Comparison of ENCODE assay signal across 11 mouse cellular contexts in genomic region chr16:30627586-30628337, GRCm38 (mm10). TPM values are rescaled to one million over a fixed set of nuclear protein-coding genes. Genes with fewer than 3 reads are reported as not detected.
DNase-seq lines count a peak whose midpoint lies in the region; ATAC-seq and TF ChIP-seq lines count a peak whose summit lies in the region.
"Had no signal": no experiment of that assay in that cellular context is flagged by ENCODE, and none has a peak within 500 bp of the region (broad histone marks: within the 10 kb centered on the region; RNA-seq: fewer than 3 reads in every experiment).

No protein-coding gene starts in this region.

- WGBS in hindbrain, embryonic 13.5 days = 60% methylated on average over 11 of the region's 11 CpGs
- WGBS in hindbrain, embryonic 11.5 days = 67% methylated on average over 11 of the region's 11 CpGs
- 49% methylated on average over 11 of the region's 11 CpGs for WGBS in lung, postnatal 0 days
- 51% methylated on average over 11 of the region's 11 CpGs for WGBS in embryonic facial prominence, embryonic 15.5 days
- WGBS in forebrain, embryonic 12.5 days = 80% methylated on average over 11 of the region's 11 CpGs

- 0 out of 2 replicates have a peak overlapping the region, but pooled peaks have one; percentile 12 for H3K27ac ChIP-seq in hindbrain, embryonic 13.5 days
- no peak overlapping the region for H3K27ac ChIP-seq in hindbrain, embryonic 11.5 days (ENCODE audit: low read depth, low read length)
- H3K27ac ChIP-seq in lung, postnatal 0 days (ENCODE audit: low read length) = no peak overlapping the region
- no peak overlapping the region for H3K27ac ChIP-seq in embryonic facial prominence, embryonic 15.5 days (replicated peaks)
- H3K27ac ChIP-seq in forebrain, embryonic 12.5 days = no peak overlapping the region
- H3K27ac ChIP-seq: limb, embryonic 12.5 days had no signal

- peaks cover 4% of the 10 kb centered on the region for H3K4me1 ChIP-seq in hindbrain, embryonic 13.5 days (replicated peaks)
- H3K4me1 ChIP-seq in hindbrain, embryonic 11.5 days (replicated peaks; ENCODE audit: control insufficient read depth, insufficient read depth, low read length) = no peaks in the 10 kb centered on the region
- H3K4me1 ChIP-seq in lung, postnatal 0 days (ENCODE audit: insufficient read depth, low read depth, low read length) = no peaks in the 10 kb centered on the region
- peaks cover 7% of the 10 kb centered on the region; the same call in 1 of the 2 replicates for H3K4me1 ChIP-seq in embryonic facial prominence, embryonic 15.5 days
- no peaks in the 10 kb centered on the region for H3K4me1 ChIP-seq in forebrain, embryonic 12.5 days
- H3K4me1 ChIP-seq: limb, embryonic 12.5 days had no signal

- no peak for ATAC-seq in hindbrain, embryonic 13.5 days (ENCODE audit: low FRiP score)
- ATAC-seq in hindbrain, embryonic 11.5 days (ENCODE audit: low FRiP score) = no peak
- ATAC-seq in lung, postnatal 0 days = peak; percentile 68
- ATAC-seq in embryonic facial prominence, embryonic 15.5 days (ENCODE audit: insufficient number of reproducible peaks, low FRiP score, low TSS enrichment, low read depth) = peak; percentile 79
- ATAC-seq in forebrain, embryonic 12.5 days (ENCODE audit: low FRiP score) = no peak

- H3K9me3 ChIP-seq in hindbrain, embryonic 13.5 days = no peaks in the 10 kb centered on the region
- H3K9me3 ChIP-seq in hindbrain, embryonic 11.5 days (ENCODE audit: control insufficient read depth, low read length) = no peaks in the 10 kb centered on the region
- no peaks in the 10 kb centered on the region for H3K9me3 ChIP-seq in lung, postnatal 0 days (ENCODE audit: low read length)
- no peaks in the 10 kb centered on the region for H3K9me3 ChIP-seq in embryonic facial prominence, embryonic 15.5 days (replicated peaks)
- H3K9me3 ChIP-seq in forebrain, embryonic 12.5 days = no peaks in the 10 kb centered on the region
- H3K9me3 ChIP-seq: limb, embryonic 12.5 days had no signal

- no peak overlapping the region for H3K4me2 ChIP-seq in hindbrain, embryonic 13.5 days
- H3K4me2 ChIP-seq in hindbrain, embryonic 11.5 days (replicated peaks; ENCODE audit: low read depth, low read length) = no peak overlapping the region
- no peak overlapping the region for H3K4me2 ChIP-seq in lung, postnatal 0 days (replicated peaks; ENCODE audit: low read depth, low read length)
- no peak overlapping the region for H3K4me2 ChIP-seq in embryonic facial prominence, embryonic 15.5 days (replicated peaks)
- no peak overlapping the region for H3K4me2 ChIP-seq in forebrain, embryonic 12.5 days
- H3K4me2 ChIP-seq: limb, embryonic 12.5 days had no signal

- DNase-seq in hindbrain, embryonic 11.5 days (ENCODE audit: low spot score) = no peak
- peak; percentile 42 for DNase-seq in lung, postnatal 0 days (ENCODE audit: low spot score)
- DNase-seq in lung, adult 18-20 months = no peak
- peak; percentile 24 for DNase-seq in heart, postnatal 4 days
- DNase-seq in cerebellum, adult 9-10 months = no peak
- DNase-seq: adrenal gland, postnatal 14 days had no signal

- no peak overlapping the region for H3K9ac ChIP-seq in hindbrain, embryonic 13.5 days
- H3K9ac ChIP-seq in hindbrain, embryonic 11.5 days (ENCODE audit: low read depth, low read length) = no peak overlapping the region
- H3K9ac ChIP-seq in lung, postnatal 0 days (replicated peaks; ENCODE audit: low read depth) = no peak overlapping the region
- no peak overlapping the region for H3K9ac ChIP-seq in embryonic facial prominence, embryonic 15.5 days
- no peak overlapping the region for H3K9ac ChIP-seq in forebrain, embryonic 12.5 days
- H3K9ac ChIP-seq: limb, embryonic 12.5 days had no signal

- no peak; the same call in 1 of the 2 replicates for TF ChIP-seq EP300 in lung, postnatal 0 days (IDR thresholded peaks at IDR 0.05)

- no peaks in the 10 kb centered on the region for H3K36me3 ChIP-seq in hindbrain, embryonic 13.5 days
- no peaks in the 10 kb centered on the region for H3K36me3 ChIP-seq in hindbrain, embryonic 11.5 days (ENCODE audit: control insufficient read depth, insufficient read depth, low read length)
- no peaks in the 10 kb centered on the region for H3K36me3 ChIP-seq in lung, postnatal 0 days (ENCODE audit: insufficient read depth, low read length)
- H3K36me3 ChIP-seq in embryonic facial prominence, embryonic 15.5 days = no peaks in the 10 kb centered on the region
- H3K36me3 ChIP-seq in forebrain, embryonic 12.5 days (replicated peaks) = no peaks in the 10 kb centered on the region
- H3K36me3 ChIP-seq: limb, embryonic 12.5 days had no signal

- H3K4me3 ChIP-seq in hindbrain, embryonic 13.5 days = no peak overlapping the region
- H3K4me3 ChIP-seq in hindbrain, embryonic 11.5 days (ENCODE audit: low read depth, low read length) = no peak overlapping the region
- no peak overlapping the region for H3K4me3 ChIP-seq in lung, postnatal 0 days (ENCODE audit: low read depth, low read length)
- no peak overlapping the region for H3K4me3 ChIP-seq in embryonic facial prominence, embryonic 15.5 days (replicated peaks)
- H3K4me3 ChIP-seq in forebrain, embryonic 12.5 days (replicated peaks) = no peak overlapping the region
- H3K4me3 ChIP-seq: limb, embryonic 12.5 days; myocyte had no signal

- H3K27me3 ChIP-seq in hindbrain, embryonic 13.5 days = no peaks in the 10 kb centered on the region
- no peaks in the 10 kb centered on the region for H3K27me3 ChIP-seq in hindbrain, embryonic 11.5 days (ENCODE audit: control insufficient read depth, insufficient read depth, low read length)
- no peaks in the 10 kb centered on the region for H3K27me3 ChIP-seq in lung, postnatal 0 days (replicated peaks; ENCODE audit: insufficient read depth, low read length)
- H3K27me3 ChIP-seq in embryonic facial prominence, embryonic 15.5 days = no peaks in the 10 kb centered on the region
- H3K27me3 ChIP-seq in forebrain, embryonic 12.5 days = no peaks in the 10 kb centered on the region

- TF ChIP-seq CTCF in lung, postnatal 0 days (IDR thresholded peaks at IDR 0.05) = no peak

RNA-seq across cellular contexts. Expression of gene Fam43a, which starts 28.2 kb away (rescaled TPM):
- 15.9 and 16.2 TPM in 2 replicates for polyA plus RNA-seq in hindbrain, embryonic 13.5 days (2015; fragmentation: Nextera tagmentation; extraction: Ambion mirVana)
- 6.7 TPM in 2 replicates for polyA plus RNA-seq in hindbrain, embryonic 11.5 days (2014; fragmentation: Nextera tagmentation; extraction: Ambion mirVana)
- 19.5 and 20.9 TPM in 2 replicates for polyA plus RNA-seq in lung, postnatal 0 days (2015; fragmentation: Nextera tagmentation; extraction: Ambion mirVana)
- polyA plus RNA-seq in embryonic facial prominence, embryonic 15.5 days (2015; fragmentation: Nextera tagmentation; extraction: Ambion mirVana) = 26.6 and 28.5 TPM in 2 replicates
- total RNA-seq in heart, postnatal 4 days (2021) = 10 to 100 TPM; 26.2 to 29.0 TPM
- 11.0 and 11.4 TPM in 2 replicates for polyA plus RNA-seq in forebrain, embryonic 12.5 days (2016; fragmentation: Nextera tagmentation; extraction: Ambion mirVana)

RNA-seq across cellular contexts. Expression of gene Lsg1, which starts 40.4 kb away (rescaled TPM):
- 59.8 and 60.3 TPM in 2 replicates for polyA plus RNA-seq in hindbrain, embryonic 13.5 days (2015; fragmentation: Nextera tagmentation; extraction: Ambion mirVana)
- 73.4 and 85.1 TPM in 2 replicates for polyA plus RNA-seq in hindbrain, embryonic 11.5 days (2014; fragmentation: Nextera tagmentation; extraction: Ambion mirVana)
- polyA plus RNA-seq in lung, postnatal 0 days (2015; fragmentation: Nextera tagmentation; extraction: Ambion mirVana) = 28.2 and 30.3 TPM in 2 replicates
- 56.7 and 59.1 TPM in 2 replicates for polyA plus RNA-seq in embryonic facial prominence, embryonic 15.5 days (2015; fragmentation: Nextera tagmentation; extraction: Ambion mirVana)
- 10 to 100 TPM; 31.5 to 33.2 TPM for total RNA-seq in heart, postnatal 4 days (2021)
- 79.6 and 85.9 TPM in 2 replicates for polyA plus RNA-seq in forebrain, embryonic 12.5 days (2016; fragmentation: Nextera tagmentation; extraction: Ambion mirVana)

Comparison
In these comparisons a context has a peak if more than half of its experiments do, and no peak if none do; other contexts are left out.
1. DNase-seq: peak in lung, postnatal 0 days (single experiment) and heart, postnatal 4 days (single experiment); none in hindbrain, embryonic 11.5 days (single experiment), lung, adult 18-20 months (0 of 2) and cerebellum, adult 9-10 months (single experiment).
2. ATAC-seq: peak in lung, postnatal 0 days (single experiment) and embryonic facial prominence, embryonic 15.5 days (single experiment); none in hindbrain, embryonic 13.5 days (single experiment), hindbrain, embryonic 11.5 days (single experiment) and forebrain, embryonic 12.5 days (single experiment).